Mouse (Mus musculus): ENCODE data around the gene Hist3h2a. TPM values are rescaled to one million over a fixed set of nuclear protein-coding genes. Genes with fewer than 3 reads are reported as not detected.

The Hist3h2a gene
- polyA plus RNA-seq, 1 experiment: 24.4 TPM

- peaks cover 6% of the 10 kb centered on the region for H3K79me2 ChIP-seq (ENCODE audit: control insufficient read depth, insufficient read depth)
- no peak overlapping the region for H3K4me2 ChIP-seq (ENCODE audit: low read depth)
- H3K4me3 ChIP-seq: no peak overlapping the region
- no peaks in the 10 kb centered on the region for H3K27me3 ChIP-seq (ENCODE audit: control insufficient read depth, insufficient read depth, insufficient read length)
- peaks cover 3% of the 10 kb centered on the region for H3K36me3 ChIP-seq (ENCODE audit: control insufficient read depth, insufficient read depth)
- no peak overlapping the region for H3ac ChIP-seq (ENCODE audit: control insufficient read depth, insufficient read length)
- TF ChIP-seq TCF12 (IDR thresholded peaks at IDR 0.05; ENCODE audit: insufficient read depth, poor library complexity, severe bottlenecking) (no peak), MYOD1 (IDR thresholded peaks at IDR 0.05; ENCODE audit: control insufficient read depth in 1 of 3, insufficient read length in 2 of 3, low read depth in 2 of 3) (peak; percentile 49 to 74 (median 58)), MYOG (IDR thresholded peaks at IDR 0.05; ENCODE audit: control insufficient read depth in 1 of 3, insufficient read depth in 1 of 3, insufficient read length in 2 of 3, low read depth in 2 of 3) (peak in 2 of 3 experiments; percentile 80), SRF (IDR thresholded peaks at IDR 0.05; ENCODE audit: control insufficient read depth, insufficient read length, low read depth) (no peak)
These were observed 16.5 kb downstream of the Hist3h2a start for GRCm38 (mm10) chr11:58970831-58971530.

- TF ChIP-seq USF1 (IDR thresholded peaks at IDR 0.05; ENCODE audit: low read depth) (no peak), REST (IDR thresholded peaks at IDR 0.05; ENCODE audit: insufficient read depth, insufficient read length) (no peak), SRF (IDR thresholded peaks at IDR 0.05; ENCODE audit: control insufficient read depth, insufficient read length, low read depth) (no peak), MYOD1 (IDR thresholded peaks at IDR 0.05; ENCODE audit: control insufficient read depth in 1 of 3, insufficient read length in 2 of 3, low read depth in 2 of 3) (peak in 2 of 3 experiments; percentile 55 to 84), MYOG (IDR thresholded peaks at IDR 0.05; ENCODE audit: control insufficient read depth in 1 of 3, insufficient read depth in 1 of 3, insufficient read length in 2 of 3, low read depth in 2 of 3) (peak in 1 of 3 experiments; percentile 84)
- Histone ChIP-seq H3K36me3 (ENCODE audit: control insufficient read depth, insufficient read depth) (peaks cover 3% of the 10 kb centered on the region), H3K4me3 (no peak overlapping the region), H3K27me3 (ENCODE audit: control insufficient read depth, insufficient read depth, insufficient read length) (no peaks in the 10 kb centered on the region), H3ac (ENCODE audit: control insufficient read depth, insufficient read length) (no peak overlapping the region), H3K4me2 (ENCODE audit: low read depth) (no peak overlapping the region), H3K79me2 (ENCODE audit: control insufficient read depth, insufficient read depth) (peaks cover 11% of the 10 kb centered on the region)
These were observed 17.3 kb downstream of the Hist3h2a start for GRCm38 (mm10) chr11:58971796-58972195.

- no peak for TF ChIP-seq POLR2A (IDR thresholded peaks at IDR 0.05; ENCODE audit: insufficient read length, low read depth)
- no peak for TF ChIP-seq TCF3 (IDR thresholded peaks at IDR 0.05; ENCODE audit: insufficient read length, low read depth)
- no peak for TF ChIP-seq CEBPB (IDR thresholded peaks at IDR 0.05; ENCODE audit: insufficient read depth, poor library complexity, severe bottlenecking)
- no peak for TF ChIP-seq REST (IDR thresholded peaks at IDR 0.05; ENCODE audit: insufficient read depth, insufficient read length)
- no peak for TF ChIP-seq POLR2AphosphoS2 (IDR thresholded peaks at IDR 0.05; ENCODE audit: insufficient read length, low read depth)
- no peak for TF ChIP-seq MYOD1 (IDR thresholded peaks at IDR 0.05; ENCODE audit: control insufficient read depth in 1 of 3, insufficient read length in 2 of 3, low read depth in 2 of 3)
- no peak for TF ChIP-seq USF1 (IDR thresholded peaks at IDR 0.05; ENCODE audit: low read depth)
- TF ChIP-seq TCF12 (IDR thresholded peaks at IDR 0.05; ENCODE audit: insufficient read depth, poor library complexity, severe bottlenecking): no peak
- Histone ChIP-seq H3ac (ENCODE audit: control insufficient read depth, insufficient read length) (no peak overlapping the region), H3K27me3 (ENCODE audit: control insufficient read depth, insufficient read depth, insufficient read length) (no peaks in the 10 kb centered on the region), H3K36me3 (ENCODE audit: control insufficient read depth, insufficient read depth) (peaks cover 3% of the 10 kb centered on the region), H3K4me2 (ENCODE audit: low read depth) (no peak overlapping the region), H3K4me3 (no peak overlapping the region), H3K79me2 (ENCODE audit: control insufficient read depth, insufficient read depth) (peaks cover 31% of the 10 kb centered on the region)
These were observed 19.9 kb downstream of the Hist3h2a start for GRCm38 (mm10) chr11:58974414-58974813.

- no peaks in the 10 kb centered on the region for H3K27me3 ChIP-seq (ENCODE audit: control insufficient read depth, insufficient read depth, insufficient read length)
- H3K79me2 ChIP-seq (ENCODE audit: control insufficient read depth, insufficient read depth): peaks cover 51% of the 10 kb centered on the region
- no peak for TF ChIP-seq POLR2A (IDR thresholded peaks at IDR 0.05; ENCODE audit: insufficient read length, low read depth)
- TF ChIP-seq REST (IDR thresholded peaks at IDR 0.05; ENCODE audit: insufficient read depth, insufficient read length): no peak
- no peak for TF ChIP-seq MAX (IDR thresholded peaks at IDR 0.05; ENCODE audit: low read depth)
- no peak for TF ChIP-seq USF1 (IDR thresholded peaks at IDR 0.05; ENCODE audit: low read depth)
- TF ChIP-seq TCF3 (IDR thresholded peaks at IDR 0.05; ENCODE audit: insufficient read length, low read depth): no peak
- TF ChIP-seq POLR2AphosphoS2 (IDR thresholded peaks at IDR 0.05; ENCODE audit: insufficient read length, low read depth): no peak
- peaks cover 3% of the 10 kb centered on the region for H3K36me3 ChIP-seq (ENCODE audit: control insufficient read depth, insufficient read depth)
- H3ac ChIP-seq (ENCODE audit: control insufficient read depth, insufficient read length): peak overlapping the region; percentile 25
- H3K4me3 ChIP-seq: peak overlapping the region; percentile 99
- peak overlapping the region; percentile 79 for H3K4me2 ChIP-seq (ENCODE audit: low read depth)
These were observed 22.7 kb downstream of the Hist3h2a start for GRCm38 (mm10) chr11:58977150-58977549.

GRCm38 (mm10) chr11:58977607-58978026 lies 23.1 kb downstream of the Hist3h2a start:
- no peak for TF ChIP-seq POLR2AphosphoS2 (IDR thresholded peaks at IDR 0.05; ENCODE audit: insufficient read length, low read depth)
- TF ChIP-seq MYOD1 (IDR thresholded peaks at IDR 0.05; ENCODE audit: control insufficient read depth in 1 of 3, insufficient read length in 2 of 3, low read depth in 2 of 3): no peak
- TF ChIP-seq MAX (IDR thresholded peaks at IDR 0.05; ENCODE audit: low read depth): no peak
- TF ChIP-seq REST (IDR thresholded peaks at IDR 0.05; ENCODE audit: insufficient read depth, insufficient read length): no peak
- no peak for TF ChIP-seq E2F4 (IDR thresholded peaks at IDR 0.05; ENCODE audit: insufficient read depth)
- no peak for TF ChIP-seq SRF (IDR thresholded peaks at IDR 0.05; ENCODE audit: control insufficient read depth, insufficient read length, low read depth)
- no peak for TF ChIP-seq TCF12 (IDR thresholded peaks at IDR 0.05; ENCODE audit: insufficient read depth, poor library complexity, severe bottlenecking)
- no peak for TF ChIP-seq MYOG (IDR thresholded peaks at IDR 0.05; ENCODE audit: control insufficient read depth in 1 of 3, insufficient read depth in 1 of 3, insufficient read length in 2 of 3, low read depth in 2 of 3)
- no peak for TF ChIP-seq POLR2A (IDR thresholded peaks at IDR 0.05; ENCODE audit: insufficient read length, low read depth)
- no peak for TF ChIP-seq CEBPB (IDR thresholded peaks at IDR 0.05; ENCODE audit: insufficient read depth, poor library complexity, severe bottlenecking)
- no peak for TF ChIP-seq TCF3 (IDR thresholded peaks at IDR 0.05; ENCODE audit: insufficient read length, low read depth)
- TF ChIP-seq USF1 (IDR thresholded peaks at IDR 0.05; ENCODE audit: low read depth): no peak
- Histone ChIP-seq H3K4me3 (peak overlapping the region; percentile 99), H3K36me3 (ENCODE audit: control insufficient read depth, insufficient read depth) (peaks cover 8% of the 10 kb centered on the region), H3ac (ENCODE audit: control insufficient read depth, insufficient read length) (peak overlapping the region; percentile 25), H3K27me3 (ENCODE audit: control insufficient read depth, insufficient read depth, insufficient read length) (no peaks in the 10 kb centered on the region), H3K79me2 (ENCODE audit: control insufficient read depth, insufficient read depth) (peaks cover 51% of the 10 kb centered on the region), H3K4me2 (ENCODE audit: low read depth) (peak overlapping the region; percentile 79)

Measured in myocyte (in vitro differentiated cells).